Mouse (Mus musculus): ENCODE results near the gene Cd2. TPM values are rescaled to one million over a fixed set of nuclear protein-coding genes. Genes with fewer than 3 reads are reported as not detected.

Cd2 gene
- polyA plus RNA-seq, 1 experiment from 2014 or later: not detected

DNA sequence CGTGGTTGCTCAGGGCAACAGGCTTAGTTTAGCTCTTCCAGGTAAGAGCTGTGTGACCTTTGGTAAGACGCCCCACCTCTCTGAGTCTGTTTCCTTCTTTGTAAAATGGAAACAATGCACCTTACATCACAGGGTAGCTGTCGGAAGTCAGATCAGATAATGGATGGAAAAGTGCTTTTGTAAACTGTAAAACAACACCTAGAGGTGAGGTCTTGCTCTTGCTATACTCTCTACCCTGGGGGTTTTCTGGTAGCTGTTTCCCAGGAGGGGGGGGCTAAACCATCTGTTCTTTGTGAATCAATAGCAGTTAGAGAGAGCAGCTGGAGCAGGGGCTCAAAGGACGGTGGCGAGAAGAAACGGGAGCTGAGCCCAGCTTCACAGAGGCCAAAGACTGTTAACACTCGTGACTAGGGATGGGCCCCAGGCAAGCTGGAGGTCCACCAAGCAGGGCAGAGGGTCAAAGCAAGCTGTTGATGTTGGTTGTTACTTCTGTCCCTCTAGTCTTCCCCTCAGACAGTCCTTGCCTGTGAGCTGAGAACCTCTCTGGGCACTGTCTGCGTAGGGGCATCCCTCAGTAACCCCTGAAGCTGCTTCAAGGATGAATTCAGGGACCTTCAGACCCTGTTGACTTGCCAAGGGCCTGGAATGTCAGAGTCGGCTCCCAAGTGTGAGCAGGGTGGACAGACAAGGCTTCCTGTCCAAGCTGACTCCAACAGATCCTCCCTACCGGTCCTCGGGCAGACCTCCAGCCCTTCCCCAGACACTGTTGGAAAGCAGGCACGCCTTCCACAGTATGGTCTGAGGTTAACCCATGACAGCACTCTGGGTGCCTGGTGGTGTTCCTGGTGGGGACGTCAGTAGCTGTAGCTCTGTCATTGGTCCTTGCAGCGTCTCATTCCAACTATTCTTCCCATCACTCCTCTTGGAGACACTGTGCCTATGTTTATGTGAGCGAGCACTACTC, 7.1 kb downstream of the Cd2 start:
- ATAC-seq (replicated peaks; ENCODE audit: low FRiP score): no peak

DNA sequence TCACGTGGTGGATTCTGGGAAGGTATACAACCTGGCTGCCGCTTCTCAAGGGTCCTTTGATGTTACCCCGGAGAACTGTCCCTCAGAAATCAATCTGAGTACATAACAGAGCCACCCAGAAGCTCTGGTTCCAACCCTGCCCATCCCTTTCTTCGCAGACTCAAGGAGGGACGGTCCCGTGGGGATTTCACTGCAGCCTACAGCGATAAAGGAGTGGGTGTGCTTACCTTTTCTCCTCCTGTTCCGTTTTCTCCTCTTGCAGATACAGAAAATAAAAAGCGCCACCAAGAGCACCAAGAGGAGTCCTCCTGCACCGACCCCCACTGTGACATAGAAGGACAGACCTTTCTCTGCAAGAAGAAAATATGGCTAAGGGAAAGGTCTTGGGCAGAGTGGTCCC, 8.2 kb downstream of the Cd2 start:
- Histone ChIP-seq H3K27me3 (replicated peaks; ENCODE audit: control insufficient read depth, insufficient read depth, low read length) (no peaks in the 10 kb centered on the region), H3K27ac (ENCODE audit: low read depth, low read length) (no peak overlapping the region), H3K9me3 (ENCODE audit: control insufficient read depth, low read length) (no peaks in the 10 kb centered on the region), H3K9ac (ENCODE audit: low read depth, low read length) (no peak overlapping the region), H3K4me3 (ENCODE audit: low read depth, low read length) (no peak overlapping the region), H3K4me2 (no peak overlapping the region), H3K4me1 (replicated peaks; ENCODE audit: control insufficient read depth, insufficient read depth, low read length) (no peaks in the 10 kb centered on the region), H3K36me3 (ENCODE audit: control insufficient read depth, insufficient read depth, low read length) (no peaks in the 10 kb centered on the region)
- ATAC-seq (replicated peaks; ENCODE audit: low FRiP score): no peak
- no peak for DNase-seq (ENCODE audit: low spot score)
- 66% methylated on average over 10 of the region's 10 CpGs for WGBS

More for the DNA sequence above, 7.1 kb downstream of the Cd2 start:
- Histone ChIP-seq H3K4me1 (replicated peaks; ENCODE audit: control insufficient read depth, insufficient read depth, low read length) (no peaks in the 10 kb centered on the region), H3K36me3 (ENCODE audit: control insufficient read depth, insufficient read depth, low read length) (no peaks in the 10 kb centered on the region), H3K27ac (ENCODE audit: low read depth, low read length) (no peak overlapping the region), H3K9me3 (ENCODE audit: control insufficient read depth, low read length) (no peaks in the 10 kb centered on the region), H3K4me2 (no peak overlapping the region), H3K4me3 (ENCODE audit: low read depth, low read length) (no peak overlapping the region), H3K9ac (ENCODE audit: low read depth, low read length) (no peak overlapping the region), H3K27me3 (replicated peaks; ENCODE audit: control insufficient read depth, insufficient read depth, low read length) (no peaks in the 10 kb centered on the region)
- 49% methylated on average over 15 of the region's 15 CpGs for WGBS
- no peak for DNase-seq (ENCODE audit: low spot score)

DNA sequence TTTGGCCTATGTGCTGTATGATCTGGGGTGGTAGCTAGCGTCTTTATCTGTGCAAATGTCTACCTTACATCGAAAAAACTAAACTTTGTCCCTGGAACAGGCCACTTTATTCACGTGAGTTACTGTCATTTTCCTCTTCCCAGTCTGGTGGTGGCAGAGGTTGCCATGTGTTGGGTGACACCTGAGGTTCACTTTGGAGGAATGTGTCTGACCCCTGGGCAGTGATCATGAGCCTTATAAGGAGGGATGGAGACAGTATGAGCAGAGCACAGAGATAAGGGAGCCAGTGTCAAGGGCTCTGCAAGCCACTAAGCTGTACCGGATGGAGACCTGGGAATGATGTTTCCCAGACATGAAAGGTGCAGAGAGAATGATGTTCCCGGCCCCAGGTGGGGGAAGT, 9.3 kb downstream of the Cd2 start:
- ATAC-seq (replicated peaks; ENCODE audit: low FRiP score) (no peak), DNase-seq (ENCODE audit: low spot score) (no peak)
- WGBS: 71% methylated on average over 5 of the region's 5 CpGs

DNA sequence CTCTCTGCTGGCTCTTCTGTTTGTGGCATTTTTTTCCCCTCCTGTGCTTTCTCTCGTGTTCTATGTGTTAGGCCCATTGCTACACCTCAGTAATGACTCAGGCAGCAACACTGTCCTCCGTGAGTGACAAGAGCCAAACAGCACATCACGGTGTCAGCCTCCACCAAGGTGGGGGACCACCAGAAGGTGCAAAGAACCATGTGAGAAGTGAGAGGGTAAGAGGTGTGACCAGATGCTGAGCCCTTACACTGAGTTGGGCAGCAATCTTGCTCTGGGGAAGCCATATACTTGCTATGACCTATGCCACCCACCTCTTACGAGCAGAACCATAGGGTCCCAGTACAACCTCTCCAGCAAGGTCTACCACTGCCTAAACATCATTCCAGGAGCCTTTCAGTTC, 9.9 kb downstream of the Cd2 start:
- no peaks in the 10 kb centered on the region for H3K27me3 ChIP-seq (replicated peaks; ENCODE audit: control insufficient read depth, insufficient read depth, low read length)
- H3K4me1 ChIP-seq (replicated peaks; ENCODE audit: control insufficient read depth, insufficient read depth, low read length): no peaks in the 10 kb centered on the region
- no peak overlapping the region for H3K4me3 ChIP-seq (ENCODE audit: low read depth, low read length)
- ATAC-seq (replicated peaks; ENCODE audit: low FRiP score) (no peak), DNase-seq (ENCODE audit: low spot score) (no peak)
- no peaks in the 10 kb centered on the region for H3K9me3 ChIP-seq (ENCODE audit: control insufficient read depth, low read length)
- 65% methylated on average over 4 of the region's 4 CpGs for WGBS
- no peak overlapping the region for H3K9ac ChIP-seq (ENCODE audit: low read depth, low read length)
- H3K4me2 ChIP-seq: no peak overlapping the region
- no peak overlapping the region for H3K27ac ChIP-seq (ENCODE audit: low read depth, low read length)
- no peaks in the 10 kb centered on the region for H3K36me3 ChIP-seq (ENCODE audit: control insufficient read depth, insufficient read depth, low read length)

More for the DNA sequence above, 9.3 kb downstream of the Cd2 start:
- H3K9ac ChIP-seq (ENCODE audit: low read depth, low read length): no peak overlapping the region
- no peak overlapping the region for H3K4me2 ChIP-seq
- no peak overlapping the region for H3K4me3 ChIP-seq (ENCODE audit: low read depth, low read length)
- H3K4me1 ChIP-seq (replicated peaks; ENCODE audit: control insufficient read depth, insufficient read depth, low read length): no peaks in the 10 kb centered on the region
- no peaks in the 10 kb centered on the region for H3K27me3 ChIP-seq (replicated peaks; ENCODE audit: control insufficient read depth, insufficient read depth, low read length)
- no peak overlapping the region for H3K27ac ChIP-seq (ENCODE audit: low read depth, low read length)
- no peaks in the 10 kb centered on the region for H3K9me3 ChIP-seq (ENCODE audit: control insufficient read depth, low read length)
- no peaks in the 10 kb centered on the region for H3K36me3 ChIP-seq (ENCODE audit: control insufficient read depth, insufficient read depth, low read length)

DNA sequence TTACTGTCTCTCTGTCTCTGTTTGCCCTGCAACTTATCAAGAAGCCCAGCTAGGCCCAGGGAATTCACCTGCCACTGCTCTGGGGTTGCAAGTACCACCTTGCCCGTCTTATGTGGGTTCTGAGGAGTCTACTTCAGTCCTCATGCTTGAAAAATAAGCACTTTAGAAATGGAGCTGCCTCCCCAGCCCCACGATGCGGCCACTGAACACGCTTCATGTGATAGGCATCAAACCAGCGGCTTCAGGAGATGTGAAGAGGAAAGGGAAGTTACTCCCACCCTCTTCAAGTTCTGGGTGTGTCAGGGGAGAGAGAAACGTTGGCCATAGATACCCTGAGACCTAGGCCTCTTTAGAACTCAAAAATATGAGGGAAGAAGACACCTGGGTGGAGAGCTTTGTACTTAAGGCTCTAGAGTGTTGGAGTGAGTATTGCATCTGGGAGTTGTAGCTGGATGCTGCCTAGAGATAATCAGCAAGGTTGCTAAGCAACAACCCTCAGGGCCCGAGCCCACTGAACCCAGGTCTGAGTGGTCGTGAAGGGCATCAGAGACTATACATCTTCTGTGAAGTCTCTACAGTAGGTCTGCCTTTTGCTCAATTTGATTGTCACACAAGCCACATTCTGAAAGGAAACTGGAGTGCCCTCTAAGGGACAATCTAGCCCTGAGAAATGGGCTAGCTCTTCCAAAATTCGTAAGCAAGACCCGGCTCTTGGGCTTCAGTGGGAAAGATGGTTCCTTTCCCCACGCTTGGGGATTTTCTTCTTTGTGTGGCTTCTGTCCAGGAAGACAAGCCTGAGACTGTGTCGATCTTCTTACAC, 11.0 kb downstream of the Cd2 start:
- H3K4me1 ChIP-seq (replicated peaks; ENCODE audit: control insufficient read depth, insufficient read depth, low read length): no peaks in the 10 kb centered on the region
- no peaks in the 10 kb centered on the region for H3K27me3 ChIP-seq (replicated peaks; ENCODE audit: control insufficient read depth, insufficient read depth, low read length)
- no peak overlapping the region for H3K4me3 ChIP-seq (ENCODE audit: low read depth, low read length)
- WGBS: 57% methylated on average over 12 of the region's 12 CpGs
- no peak overlapping the region for H3K27ac ChIP-seq (ENCODE audit: low read depth, low read length)
- H3K36me3 ChIP-seq (ENCODE audit: control insufficient read depth, insufficient read depth, low read length): no peaks in the 10 kb centered on the region
- ATAC-seq (replicated peaks; ENCODE audit: low FRiP score): no peak
- no peak overlapping the region for H3K4me2 ChIP-seq
- DNase-seq (ENCODE audit: low spot score): no peak
- H3K9ac ChIP-seq (ENCODE audit: low read depth, low read length): no peak overlapping the region
- H3K9me3 ChIP-seq (ENCODE audit: control insufficient read depth, low read length): no peaks in the 10 kb centered on the region

DNA sequence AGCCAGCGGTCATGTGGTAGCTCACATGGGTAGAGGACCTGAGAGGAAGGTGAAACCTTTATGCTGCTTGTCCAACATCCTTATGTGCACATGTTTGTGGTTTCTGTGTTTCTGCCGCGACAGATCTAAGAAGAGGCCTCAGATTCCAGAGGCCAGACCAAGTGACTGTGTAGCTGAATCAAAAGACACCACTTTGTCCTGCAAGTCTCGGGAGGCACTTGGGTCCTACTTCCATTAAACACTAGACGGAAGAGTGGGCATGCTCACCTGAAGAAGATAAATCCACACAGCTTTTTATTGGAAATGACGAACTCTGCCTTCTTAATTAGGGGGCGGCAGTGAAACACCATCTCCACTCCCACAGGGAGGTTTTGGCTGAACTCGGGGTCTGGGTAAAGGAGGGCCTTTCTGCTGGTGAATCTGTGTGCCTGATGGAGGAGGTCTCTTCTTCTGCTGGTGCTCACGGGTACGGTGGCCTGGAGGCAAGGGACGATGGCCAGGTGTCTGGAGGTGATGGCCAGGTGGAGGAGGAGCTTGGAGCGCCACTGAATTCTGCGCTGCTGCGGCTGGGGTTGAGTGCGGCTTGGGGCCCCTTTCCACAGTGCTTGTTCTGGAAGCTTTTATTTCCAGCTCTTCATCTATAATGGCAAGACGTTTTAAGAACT, 12.0 kb downstream of the Cd2 start:
- DNase-seq (ENCODE audit: low spot score): no peak
- no peaks in the 10 kb centered on the region for H3K36me3 ChIP-seq (ENCODE audit: control insufficient read depth, insufficient read depth, low read length)
- H3K27me3 ChIP-seq (replicated peaks; ENCODE audit: control insufficient read depth, insufficient read depth, low read length): no peaks in the 10 kb centered on the region
- no peak overlapping the region for H3K9ac ChIP-seq (ENCODE audit: low read depth, low read length)
- no peak for ATAC-seq (replicated peaks; ENCODE audit: low FRiP score)
- no peaks in the 10 kb centered on the region for H3K4me1 ChIP-seq (replicated peaks; ENCODE audit: control insufficient read depth, insufficient read depth, low read length)
- H3K4me2 ChIP-seq: no peak overlapping the region
- no peak overlapping the region for H3K27ac ChIP-seq (ENCODE audit: low read depth, low read length)
- no peaks in the 10 kb centered on the region for H3K9me3 ChIP-seq (ENCODE audit: control insufficient read depth, low read length)
- H3K4me3 ChIP-seq (ENCODE audit: low read depth, low read length): no peak overlapping the region
- 80% methylated on average over 16 of the region's 16 CpGs for WGBS

DNA sequence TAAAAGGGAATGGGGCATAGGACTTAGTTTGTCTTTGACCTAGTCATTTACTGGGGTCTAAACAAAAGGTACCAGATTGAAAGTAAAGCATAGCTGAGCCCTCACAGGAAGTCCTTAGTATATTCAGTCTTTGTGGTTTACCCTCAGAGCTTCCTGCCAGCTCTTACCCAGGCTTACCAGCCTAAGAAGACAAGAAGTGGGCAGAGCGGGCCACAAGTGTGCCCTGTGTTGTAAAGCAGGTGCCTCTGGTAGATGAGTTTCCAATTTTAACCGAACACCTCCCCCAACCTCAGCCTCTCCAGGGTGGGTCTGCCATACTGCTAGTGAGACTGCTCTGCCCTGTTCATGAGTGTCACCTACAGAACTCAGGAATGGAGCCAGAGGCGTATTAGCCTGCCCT, 12.9 kb downstream of the Cd2 start:
- H3K9ac ChIP-seq (ENCODE audit: low read depth, low read length): no peak overlapping the region

DNA sequence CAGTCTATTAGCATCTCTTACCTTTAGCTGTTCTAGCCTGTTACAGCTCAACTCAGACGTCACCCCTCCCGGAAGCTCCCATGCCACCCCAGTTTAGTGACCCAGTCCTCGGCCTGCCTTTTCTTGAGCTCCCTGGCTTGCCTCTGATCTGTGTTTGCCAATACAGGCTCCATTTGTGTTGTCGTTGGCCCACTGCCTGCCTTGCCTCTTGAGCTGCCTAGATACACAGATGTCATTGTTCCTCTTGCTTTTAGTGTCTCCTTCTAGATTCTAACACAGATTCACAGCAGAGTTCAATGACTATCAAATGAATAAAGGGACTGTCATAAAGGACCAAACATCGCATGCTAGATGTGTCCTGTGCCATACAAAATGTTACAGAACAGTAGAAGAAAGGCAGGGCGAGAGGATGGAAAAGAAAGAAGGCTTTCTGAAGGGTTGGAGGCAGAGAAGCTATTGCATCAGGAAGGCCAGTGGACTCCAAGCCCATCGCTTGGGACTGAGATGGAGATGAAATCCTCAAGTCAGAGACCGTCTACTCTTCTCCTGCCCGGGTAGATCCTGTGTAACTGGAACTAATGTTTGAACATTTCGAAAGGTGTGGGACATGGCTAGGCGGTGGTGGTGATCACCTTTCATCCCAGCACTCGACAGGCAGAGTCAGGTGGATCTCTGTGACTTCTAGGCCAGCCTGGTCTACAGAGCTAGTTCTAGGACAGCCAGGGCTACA, 13.5 kb downstream of the Cd2 start:
- no peaks in the 10 kb centered on the region for H3K4me1 ChIP-seq (replicated peaks; ENCODE audit: control insufficient read depth, insufficient read depth, low read length)
- no peaks in the 10 kb centered on the region for H3K36me3 ChIP-seq (ENCODE audit: control insufficient read depth, insufficient read depth, low read length)
- ATAC-seq (replicated peaks; ENCODE audit: low FRiP score) (no peak), DNase-seq (ENCODE audit: low spot score) (no peak)
- no peak overlapping the region for H3K4me2 ChIP-seq
- H3K27me3 ChIP-seq (replicated peaks; ENCODE audit: control insufficient read depth, insufficient read depth, low read length): no peaks in the 10 kb centered on the region
- WGBS: 84% methylated on average over 12 of the region's 12 CpGs
- H3K27ac ChIP-seq (ENCODE audit: low read depth, low read length): no peak overlapping the region
- no peaks in the 10 kb centered on the region for H3K9me3 ChIP-seq (ENCODE audit: control insufficient read depth, low read length)
- H3K9ac ChIP-seq (ENCODE audit: low read depth, low read length): no peak overlapping the region
- H3K4me3 ChIP-seq (ENCODE audit: low read depth, low read length): no peak overlapping the region

More for the DNA sequence above, 12.9 kb downstream of the Cd2 start:
- Histone ChIP-seq H3K4me1 (replicated peaks; ENCODE audit: control insufficient read depth, insufficient read depth, low read length) (no peaks in the 10 kb centered on the region), H3K27ac (ENCODE audit: low read depth, low read length) (no peak overlapping the region), H3K4me2 (no peak overlapping the region), H3K27me3 (replicated peaks; ENCODE audit: control insufficient read depth, insufficient read depth, low read length) (no peaks in the 10 kb centered on the region), H3K36me3 (ENCODE audit: control insufficient read depth, insufficient read depth, low read length) (no peaks in the 10 kb centered on the region), H3K9me3 (ENCODE audit: control insufficient read depth, low read length) (no peaks in the 10 kb centered on the region), H3K4me3 (ENCODE audit: low read depth, low read length) (no peak overlapping the region)
- DNase-seq (ENCODE audit: low spot score) (no peak), ATAC-seq (replicated peaks; ENCODE audit: low FRiP score) (no peak)
- WGBS: 62% methylated on average over 3 of the region's 3 CpGs

Measured in liver, embryonic 11.5 days (tissue).